Mouse (Mus musculus) liver, embryonic 11.5 days (tissue): ENCODE results near the gene Stim2. TPM values are rescaled to one million over a fixed set of nuclear protein-coding genes. Genes with fewer than 3 reads are reported as not detected.

ENCODE experiments used
- ATAC-seq: fragments of 200-750 bp; cut with Nextera tagmentation; replicated peaks from 2 replicates; pipeline ENCODE4 v1.8.0; 2017; ENCODE audit warnings: moderate number of reproducible peaks, mild to moderate bottlenecking, moderate TSS enrichment, moderate library complexity; ENCODE audit not compliant: low FRiP score
- DNase-seq: peaks from one replicate; pipeline ENCODE4 v3.0.0-alpha.2; 2017; ENCODE audit warnings: low spot score
- H3K27ac ChIP-seq: fragments of 300-500 bp; sonication (generic); 2 replicates; pipeline ENCODE4 v1.5.1; 2014; ENCODE audit warnings: mild to moderate bottlenecking, low read depth, low read length, control low read depth
- H3K27me3 ChIP-seq: fragments of 300-500 bp; sonication (generic); replicated peaks from 2 replicates; pipeline ENCODE4 v1.6.1; 2014; ENCODE audit warnings: low read length, mixed read lengths; ENCODE audit not compliant: control insufficient read depth, insufficient read depth
- H3K36me3 ChIP-seq: fragments of 300-500 bp; sonication (generic); 2 replicates; pipeline ENCODE4 v1.6.1; 2014; ENCODE audit warnings: mild to moderate bottlenecking, low read length, moderate library complexity, mixed read lengths; ENCODE audit not compliant: control insufficient read depth, insufficient read depth
- H3K4me1 ChIP-seq: fragments of 300-500 bp; sonication (generic); replicated peaks from 2 replicates; pipeline ENCODE4 v1.6.1; 2014; ENCODE audit warnings: low read length, mixed read lengths; ENCODE audit not compliant: control insufficient read depth, insufficient read depth
- H3K4me2 ChIP-seq: fragments of 300-500 bp; sonication (generic); 2 replicates; pipeline ENCODE4 v1.6.1; 2014; ENCODE audit warnings: mild to moderate bottlenecking, control low read depth, moderate library complexity
- H3K4me3 ChIP-seq: fragments of 300-500 bp; sonication (generic); 2 replicates; pipeline ENCODE4 v1.5.1; 2014; ENCODE audit warnings: low read depth, low read length, control low read depth
- H3K9ac ChIP-seq: fragments of 300-500 bp; sonication (generic); 2 replicates; pipeline ENCODE4 v1.6.1; 2014; ENCODE audit warnings: low read depth, low read length, control low read depth
- H3K9me3 ChIP-seq: fragments of 300-500 bp; sonication (generic); 2 replicates; pipeline ENCODE4 v1.6.1; 2016; ENCODE audit warnings: low read length, inconsistent platforms, mixed read lengths; ENCODE audit not compliant: control insufficient read depth
- WGBS: fragments of 180-500 bp; shearing (Covaris S2); extraction: QIAGEN DNeasy Blood & Tissue Kit; methylation state at CpG from one replicate; pipeline ENCODE4 v1.1.7; 2014; 5-methylcytosine and 5-hydroxymethylcytosine counted together
- polyA plus RNA-seq: library from polyadenylated mRNA; unstranded; fragments of >200 nt; fragmentation: Nextera tagmentation; extraction: Ambion mirVana; gene quantifications from 2 replicates; pipeline ENCODE4 v1.2.1, GENCODE M21; 2014

Gene Stim2
- polyA plus RNA-seq, 1 experiment from 2014 or later = 13.2 TPM

DNA sequence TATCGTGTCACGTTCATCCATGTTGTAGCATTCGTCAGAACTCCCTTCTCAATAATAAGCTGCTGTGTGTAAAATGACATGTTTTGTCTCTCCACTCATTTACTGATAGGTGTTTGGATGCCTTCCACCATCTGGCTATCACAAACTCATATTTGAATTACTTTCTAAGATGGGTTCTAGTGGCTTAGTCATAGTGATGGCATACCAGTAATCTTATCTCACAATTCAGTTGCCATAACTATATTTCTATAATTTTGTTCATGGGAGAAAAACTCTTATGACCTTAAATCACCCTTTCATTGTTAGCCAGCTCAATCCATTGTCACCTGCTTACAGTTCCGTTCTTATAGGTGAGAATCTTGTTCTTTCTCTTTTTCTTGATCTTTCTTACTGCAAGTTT, 14.9 kb upstream of the Stim2 start:
- ATAC-seq = no peak
- Histone ChIP-seq H3K9me3 (no peaks in the 10 kb centered on the region), H3K9ac (no peak overlapping the region), H3K27ac (no peak overlapping the region), H3K4me3 (no peak overlapping the region), H3K4me2 (no peak overlapping the region), H3K27me3 (no peaks in the 10 kb centered on the region), H3K4me1 (no peaks in the 10 kb centered on the region), H3K36me3 (no peaks in the 10 kb centered on the region)
- DNase-seq = no peak
- WGBS = 87% methylated on average over 4 of the region's 4 CpGs

DNA sequence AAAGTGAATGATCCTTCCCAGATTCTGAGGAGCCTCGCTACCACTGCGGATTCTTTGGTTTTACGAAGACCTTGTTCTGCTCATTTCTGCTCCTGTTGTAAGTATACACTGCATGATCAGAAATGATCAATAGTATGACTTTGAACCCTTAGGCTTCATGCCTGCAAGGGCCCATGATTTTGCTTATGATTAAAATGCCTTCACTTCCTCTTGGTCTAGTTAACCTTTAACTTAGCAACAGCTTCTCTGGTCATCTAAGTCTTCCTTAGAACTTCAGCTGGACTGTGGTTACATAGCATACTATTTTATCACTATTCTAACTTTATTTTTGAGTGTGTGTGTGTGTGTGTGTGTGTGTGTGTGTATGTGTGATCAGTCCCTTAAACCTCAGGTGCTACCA, 12.7 kb upstream of the Stim2 start:
- whole genome bisulfite sequencing = 88% methylated on average over 3 of the region's 3 CpGs
- no peaks in the 10 kb centered on the region for H3K9me3 ChIP-seq
- H3K4me3 ChIP-seq = no peak overlapping the region
- H3K4me1 ChIP-seq = no peaks in the 10 kb centered on the region
- no peak for ATAC-seq
- no peak for DNase-seq
- H3K4me2 ChIP-seq = no peak overlapping the region
- H3K36me3 ChIP-seq = no peaks in the 10 kb centered on the region
- no peaks in the 10 kb centered on the region for H3K27me3 ChIP-seq
- H3K9ac ChIP-seq = no peak overlapping the region
- no peak overlapping the region for H3K27ac ChIP-seq

DNA sequence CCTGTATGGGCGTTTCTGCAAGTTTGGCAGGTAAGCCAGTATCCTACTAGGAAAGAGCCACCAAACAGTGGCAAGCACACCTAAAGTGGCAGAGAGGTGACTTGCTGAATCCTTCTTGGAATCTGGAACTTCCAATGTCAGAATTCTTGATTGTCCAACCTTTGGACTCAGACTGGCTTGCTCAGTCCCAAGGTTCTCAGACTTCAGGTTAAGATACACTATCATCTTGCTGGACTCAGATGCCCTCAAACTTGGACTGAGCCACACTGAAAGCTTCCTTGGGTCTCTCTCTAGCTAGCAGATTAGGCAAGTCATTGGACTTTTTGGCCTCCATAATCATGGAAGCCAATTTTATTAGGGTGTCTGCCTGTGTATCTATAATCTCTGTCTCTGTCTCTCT, 10.8 kb upstream of the Stim2 start:
- no peak for ATAC-seq

DNA sequence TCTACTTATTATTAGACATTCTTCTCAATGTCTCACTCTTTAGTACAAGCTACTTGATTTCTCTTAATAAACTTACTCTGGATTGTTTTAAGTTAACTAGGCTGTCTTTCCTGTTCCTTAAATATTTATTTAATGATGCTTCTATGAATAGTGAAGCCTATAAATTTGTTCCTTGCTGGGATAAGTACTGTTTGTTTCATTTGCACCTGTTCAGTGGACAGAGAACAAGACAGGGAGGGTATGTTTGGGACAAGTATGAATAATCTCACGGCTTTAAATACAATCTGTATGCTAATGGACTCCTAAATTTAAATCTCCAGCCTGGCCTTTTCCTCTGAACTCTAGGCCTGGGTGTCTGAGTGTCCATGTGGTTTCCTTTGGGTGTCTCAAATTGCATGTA, 10.2 kb upstream of the Stim2 start:
- H3K9me3 ChIP-seq = no peaks in the 10 kb centered on the region
- 86% methylated on average over 1 of the region's 1 CpGs for WGBS
- ATAC-seq (no peak), DNase-seq (no peak)
- H3K4me1 ChIP-seq = no peaks in the 10 kb centered on the region
- H3K36me3 ChIP-seq = no peaks in the 10 kb centered on the region
- H3K9ac ChIP-seq = no peak overlapping the region
- no peak overlapping the region for H3K4me3 ChIP-seq
- no peaks in the 10 kb centered on the region for H3K27me3 ChIP-seq
- no peak overlapping the region for H3K27ac ChIP-seq
- no peak overlapping the region for H3K4me2 ChIP-seq

More for the DNA sequence above, 10.8 kb upstream of the Stim2 start:
- Histone ChIP-seq H3K4me3 (no peak overlapping the region), H3K27me3 (no peaks in the 10 kb centered on the region), H3K9me3 (no peaks in the 10 kb centered on the region), H3K4me1 (no peaks in the 10 kb centered on the region), H3K36me3 (no peaks in the 10 kb centered on the region), H3K9ac (no peak overlapping the region), H3K4me2 (no peak overlapping the region), H3K27ac (no peak overlapping the region)
- DNase-seq = no peak
- WGBS = 74% methylated on average over 1 of the region's 1 CpGs

DNA sequence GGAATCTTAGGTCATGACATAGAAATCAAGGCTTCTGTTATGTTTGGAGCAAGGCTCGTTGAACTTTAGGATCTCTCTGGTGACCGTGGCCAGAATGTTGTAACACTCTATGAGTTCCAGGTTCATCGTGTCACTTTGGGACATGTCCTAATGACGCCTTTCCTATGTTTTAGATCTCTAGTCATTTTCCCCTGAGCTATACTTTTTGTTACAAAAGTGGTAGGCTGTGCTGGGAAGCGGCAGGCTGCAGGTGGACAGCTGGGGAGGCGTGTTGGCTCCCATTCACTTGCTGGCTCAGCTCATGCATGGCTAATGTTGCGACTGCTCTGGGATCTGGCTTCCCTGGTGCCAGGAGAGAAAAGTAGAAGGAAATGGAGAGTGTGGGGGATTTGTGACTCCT, 5.7 kb upstream of the Stim2 start:
- H3K4me1 ChIP-seq = no peaks in the 10 kb centered on the region; the same call in 1 of the 2 replicates
- no peak overlapping the region for H3K27ac ChIP-seq
- no peak for ATAC-seq
- no peak overlapping the region for H3K9ac ChIP-seq
- H3K4me3 ChIP-seq = no peak overlapping the region
- no peaks in the 10 kb centered on the region for H3K9me3 ChIP-seq
- no peaks in the 10 kb centered on the region for H3K36me3 ChIP-seq
- WGBS = 83% methylated on average over 7 of the region's 7 CpGs
- H3K27me3 ChIP-seq = no peaks in the 10 kb centered on the region
- no peak overlapping the region for H3K4me2 ChIP-seq
- peak; percentile 19 for DNase-seq

DNA sequence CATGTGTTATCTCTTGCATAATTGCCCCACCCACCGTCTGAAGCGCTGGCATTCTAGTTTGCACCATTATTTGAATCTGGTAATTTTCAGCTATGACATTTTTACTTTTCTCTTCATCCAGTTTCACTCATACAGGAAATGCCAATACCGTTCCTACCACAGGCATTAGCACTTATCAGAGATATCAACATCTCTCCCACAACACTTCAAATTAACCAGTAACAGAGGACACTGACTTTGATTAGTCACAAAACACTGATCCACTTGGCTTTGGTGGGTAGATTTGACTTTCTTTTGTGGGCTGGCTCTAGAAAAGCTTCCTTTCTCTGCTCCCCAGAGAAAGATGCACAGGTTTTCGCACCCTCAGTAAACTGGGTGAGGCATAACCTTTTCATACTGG, 3.7 kb upstream of the Stim2 start:
- Histone ChIP-seq H3K36me3 (no peaks in the 10 kb centered on the region), H3K4me2 (peak overlapping the region; percentile 94), H3K9ac (no peak overlapping the region), H3K4me1 (peaks cover 2% of the 10 kb centered on the region; the same call in 1 of the 2 replicates), H3K4me3 (no peak overlapping the region), H3K27me3 (no peaks in the 10 kb centered on the region), H3K27ac (no peak overlapping the region), H3K9me3 (no peaks in the 10 kb centered on the region)
- ATAC-seq (no peak), DNase-seq (no peak)
- 48% methylated on average over 4 of the region's 4 CpGs for WGBS

DNA sequence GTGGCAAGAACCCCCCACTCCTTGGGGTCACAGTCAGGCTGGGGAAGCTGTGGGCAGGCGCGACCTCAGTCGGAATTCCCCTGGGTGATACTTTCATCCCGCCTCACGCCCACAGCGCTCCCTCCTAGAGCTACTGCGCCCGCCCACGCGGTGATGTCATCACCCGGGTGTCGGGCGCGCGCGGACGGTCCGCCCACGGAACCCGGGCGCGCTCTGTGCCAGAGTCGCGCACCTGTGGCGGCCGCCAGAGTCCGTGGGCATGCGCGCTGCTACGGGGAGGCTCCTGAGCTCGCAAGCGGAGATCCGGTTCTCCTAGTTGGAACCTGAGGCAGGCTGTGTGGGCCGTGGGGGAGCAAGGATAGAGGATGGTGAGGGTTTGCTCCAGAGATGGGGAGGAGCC, 3.0 kb upstream of the Stim2 start:
- no peaks in the 10 kb centered on the region for H3K36me3 ChIP-seq
- DNase-seq = peak; percentile 54
- no peaks in the 10 kb centered on the region for H3K27me3 ChIP-seq
- H3K9ac ChIP-seq = peak overlapping the region; percentile 62
- H3K4me3 ChIP-seq = peak overlapping the region; percentile 63
- WGBS = 1% methylated on average over 34 of the region's 34 CpGs
- H3K9me3 ChIP-seq = no peaks in the 10 kb centered on the region
- H3K4me1 ChIP-seq = peaks cover 10% of the 10 kb centered on the region
- no peak overlapping the region for H3K27ac ChIP-seq
- ATAC-seq = no peak
- H3K4me2 ChIP-seq = peak overlapping the region; percentile 94

DNA sequence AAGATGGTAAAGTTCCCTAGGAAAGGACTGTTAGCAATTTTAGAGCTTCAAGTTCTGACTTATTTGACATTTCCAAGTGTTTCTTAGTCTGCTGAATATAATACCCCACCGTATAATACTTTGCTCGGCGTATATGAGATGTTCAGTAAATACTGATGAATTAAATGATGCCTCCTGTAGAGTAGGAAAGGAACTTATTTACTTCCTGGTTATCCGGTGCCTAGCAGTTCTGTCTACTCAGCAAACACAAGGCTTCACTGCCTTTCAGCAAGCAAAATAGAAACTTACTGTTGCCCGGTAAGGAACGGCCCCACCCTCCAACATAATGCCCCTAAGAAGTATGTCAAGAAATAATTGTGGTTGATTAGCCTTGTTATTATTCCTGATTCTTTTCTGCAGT, 1.5 kb upstream of the Stim2 start:
- H3K27ac ChIP-seq = no peak overlapping the region
- ATAC-seq (no peak), DNase-seq (no peak)
- peaks cover 14% of the 10 kb centered on the region for H3K4me1 ChIP-seq
- H3K27me3 ChIP-seq = no peaks in the 10 kb centered on the region
- no peak overlapping the region for H3K4me3 ChIP-seq
- no peak overlapping the region for H3K9ac ChIP-seq
- WGBS = 86% methylated on average over 6 of the region's 6 CpGs
- H3K9me3 ChIP-seq = no peaks in the 10 kb centered on the region
- H3K4me2 ChIP-seq = no peak overlapping the region
- H3K36me3 ChIP-seq = no peaks in the 10 kb centered on the region

DNA sequence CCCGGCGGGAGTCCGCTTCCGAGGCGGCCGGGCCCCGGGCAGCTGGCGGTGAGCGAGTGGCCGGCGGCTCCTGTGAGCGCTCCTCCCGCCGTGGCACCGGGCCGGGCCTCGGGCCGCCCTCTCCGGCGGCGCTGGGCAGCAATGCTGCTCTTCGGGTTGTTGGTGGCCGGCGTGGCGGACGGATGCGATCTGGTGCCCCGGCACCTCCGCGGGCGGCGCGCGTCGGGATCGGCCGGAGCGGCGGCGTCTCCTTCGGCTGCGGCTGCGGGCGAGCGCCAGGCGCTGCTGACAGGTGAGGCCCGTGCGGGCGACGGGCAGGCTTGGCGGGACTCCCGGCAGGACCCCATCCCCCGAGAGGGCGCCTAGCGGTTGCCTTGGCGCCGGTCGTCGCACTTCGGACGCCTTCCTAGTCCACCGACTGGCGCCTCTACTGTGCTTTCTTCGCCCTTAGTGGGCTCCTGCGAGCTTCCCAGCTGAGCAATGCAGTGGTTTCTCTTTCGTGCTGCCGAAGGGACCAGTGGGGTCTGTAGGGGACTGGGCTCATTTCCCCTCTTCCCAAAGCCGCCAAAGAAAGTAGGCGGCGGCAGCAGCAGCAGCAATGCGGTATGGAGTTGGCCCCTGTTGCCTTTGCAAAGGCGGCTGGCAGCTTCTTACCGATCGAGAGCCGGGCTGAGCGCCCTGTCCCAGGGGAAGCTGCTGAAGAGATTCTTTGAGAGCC, 603 bp downstream of the Stim2 start:
- peaks cover 14% of the 10 kb centered on the region for H3K4me1 ChIP-seq
- H3K36me3 ChIP-seq = no peaks in the 10 kb centered on the region
- no peaks in the 10 kb centered on the region for H3K9me3 ChIP-seq
- H3K4me3 ChIP-seq = peak overlapping the region; percentile 80
- DNase-seq (peak; percentile 74), ATAC-seq (peak; percentile 55)
- peak overlapping the region; percentile 83 for H3K27ac ChIP-seq
- H3K9ac ChIP-seq = peak overlapping the region; percentile 85
- no peaks in the 10 kb centered on the region for H3K27me3 ChIP-seq
- WGBS = 0% methylated on average over 75 of the region's 76 CpGs
- peak overlapping the region; percentile 94 for H3K4me2 ChIP-seq
